Mouse (Mus musculus): ENCODE results near the gene Klhl22. TPM values are rescaled to one million over a fixed set of nuclear protein-coding genes. Genes with fewer than 3 reads are reported as not detected.

Gene Klhl22
- polyA plus RNA-seq, 1 experiment from 2014 or later: 53.4 TPM

GRCm38 (mm10) chr16:17804449-17804912 lies 45.1 kb downstream of the Klhl22 start:
- H3K27ac ChIP-seq: no peak overlapping the region
- H3K4me3 ChIP-seq: peak overlapping the region; percentile 38
- H3K4me2 ChIP-seq: peak overlapping the region; percentile 63
- H3K9ac ChIP-seq: peak overlapping the region; percentile 38
- WGBS: under 1% methylated on average over 33 of the region's 33 CpGs
- no peaks in the 10 kb centered on the region for H3K9me3 ChIP-seq (replicated peaks)
- ATAC-seq: no peak
- H3K27me3 ChIP-seq: peaks cover 86% of the 10 kb centered on the region
- no peaks in the 10 kb centered on the region for H3K36me3 ChIP-seq (ENCODE audit: poor library complexity, severe bottlenecking)
- H3K4me1 ChIP-seq: peaks cover 45% of the 10 kb centered on the region

GRCm38 (mm10) chr16:17804982-17805381 lies 45.6 kb downstream of the Klhl22 start:
- no peaks in the 10 kb centered on the region for H3K36me3 ChIP-seq (ENCODE audit: poor library complexity, severe bottlenecking)
- no peak overlapping the region for H3K27ac ChIP-seq
- H3K4me2 ChIP-seq: peak overlapping the region; percentile 63
- H3K9ac ChIP-seq: 0 out of 2 replicates have a peak overlapping the region, but pooled peaks have one; percentile 38
- no peaks in the 10 kb centered on the region for H3K9me3 ChIP-seq (replicated peaks)
- ATAC-seq: no peak
- peaks cover 50% of the 10 kb centered on the region for H3K4me1 ChIP-seq
- H3K27me3 ChIP-seq: peaks cover 83% of the 10 kb centered on the region
- H3K4me3 ChIP-seq: peak overlapping the region; percentile 38
- WGBS: 7% methylated on average over 7 of the region's 7 CpGs

GRCm38 (mm10) chr16:17806581-17807191 lies 47.3 kb downstream of the Klhl22 start:
- Histone ChIP-seq H3K27ac (peak overlapping the region; percentile 77), H3K9me3 (replicated peaks) (no peaks in the 10 kb centered on the region), H3K27me3 (peaks cover 79% of the 10 kb centered on the region), H3K36me3 (ENCODE audit: poor library complexity, severe bottlenecking) (no peaks in the 10 kb centered on the region), H3K4me1 (peaks cover 50% of the 10 kb centered on the region), H3K4me3 (peak overlapping the region; percentile 65), H3K4me2 (peak overlapping the region; percentile 97), H3K9ac (peak overlapping the region; percentile 92)
- peak; percentile 54 for ATAC-seq
- WGBS: under 1% methylated on average over 46 of the region's 50 CpGs

GRCm38 (mm10) chr16:17807192-17808009 lies 48.0 kb downstream of the Klhl22 start:
- H3K4me1 ChIP-seq: peaks cover 47% of the 10 kb centered on the region
- H3K27me3 ChIP-seq: peaks cover 73% of the 10 kb centered on the region

GRCm38 (mm10) chr16:17809125-17809524 lies 49.7 kb downstream of the Klhl22 start:
- Histone ChIP-seq H3K9ac (no peak overlapping the region), H3K4me3 (no peak overlapping the region), H3K27ac (no peak overlapping the region), H3K4me2 (no peak overlapping the region), H3K4me1 (peaks cover 30% of the 10 kb centered on the region), H3K27me3 (peaks cover 73% of the 10 kb centered on the region), H3K9me3 (replicated peaks) (no peaks in the 10 kb centered on the region), H3K36me3 (ENCODE audit: poor library complexity, severe bottlenecking) (no peaks in the 10 kb centered on the region)
- ATAC-seq: no peak
- WGBS: 89% methylated on average over 4 of the region's 4 CpGs

More at GRCm38 (mm10) chr16:17807192-17808009, 48.0 kb downstream of the Klhl22 start:
- Histone ChIP-seq H3K4me3 (peak overlapping the region; percentile 65), H3K36me3 (ENCODE audit: poor library complexity, severe bottlenecking) (no peaks in the 10 kb centered on the region), H3K4me2 (peak overlapping the region; percentile 97), H3K27ac (peak overlapping the region; percentile 77), H3K9me3 (replicated peaks) (no peaks in the 10 kb centered on the region), H3K9ac (peak overlapping the region; percentile 92)
- peak; percentile 92 for ATAC-seq
- WGBS: 2% methylated on average over 73 of the region's 73 CpGs

GRCm38 (mm10) chr16:17809711-17810110 lies 50.3 kb downstream of the Klhl22 start:
- Histone ChIP-seq H3K9ac (no peak overlapping the region), H3K27me3 (peaks cover 72% of the 10 kb centered on the region), H3K4me2 (no peak overlapping the region), H3K4me3 (no peak overlapping the region), H3K27ac (no peak overlapping the region), H3K36me3 (ENCODE audit: poor library complexity, severe bottlenecking) (no peaks in the 10 kb centered on the region), H3K9me3 (replicated peaks) (no peaks in the 10 kb centered on the region), H3K4me1 (peaks cover 24% of the 10 kb centered on the region)
- ATAC-seq: no peak
- 25% methylated on average over 7 of the region's 7 CpGs for WGBS

GRCm38 (mm10) chr16:17812120-17812519 lies 52.7 kb downstream of the Klhl22 start:
- Histone ChIP-seq H3K27me3 (peaks cover 62% of the 10 kb centered on the region), H3K36me3 (ENCODE audit: poor library complexity, severe bottlenecking) (no peaks in the 10 kb centered on the region), H3K9me3 (replicated peaks) (no peaks in the 10 kb centered on the region), H3K4me1 (peaks cover 20% of the 10 kb centered on the region), H3K27ac (no peak overlapping the region), H3K4me2 (no peak overlapping the region), H3K9ac (no peak overlapping the region), H3K4me3 (no peak overlapping the region)
- 7% methylated on average over 5 of the region's 5 CpGs for WGBS
- no peak for ATAC-seq

- no peaks in the 10 kb centered on the region for H3K36me3 ChIP-seq (ENCODE audit: poor library complexity, severe bottlenecking)
- 59% methylated on average over 4 of the region's 4 CpGs for WGBS
- peaks cover 18% of the 10 kb centered on the region for H3K4me1 ChIP-seq
- no peaks in the 10 kb centered on the region for H3K9me3 ChIP-seq (replicated peaks)
- H3K27ac ChIP-seq: no peak overlapping the region
- peaks cover 62% of the 10 kb centered on the region for H3K27me3 ChIP-seq
- H3K4me2 ChIP-seq: no peak overlapping the region
- no peak overlapping the region for H3K4me3 ChIP-seq
- H3K9ac ChIP-seq: no peak overlapping the region
- no peak for ATAC-seq
Measured at GRCm38 (mm10) chr16:17813173-17813572, 53.8 kb downstream of the Klhl22 start.

- H3K27ac ChIP-seq: peak overlapping the region; percentile 44; the same call in 1 of the 2 replicates
Measured at GRCm38 (mm10) chr16:17815411-17816402, 56.3 kb downstream of the Klhl22 start.

GRCm38 (mm10) chr16:17816528-17816927 lies 57.1 kb downstream of the Klhl22 start:
- WGBS: 75% methylated on average over 8 of the region's 8 CpGs
- Histone ChIP-seq H3K27ac (no peak overlapping the region), H3K4me3 (no peak overlapping the region), H3K36me3 (ENCODE audit: poor library complexity, severe bottlenecking) (no peaks in the 10 kb centered on the region), H3K4me1 (peaks cover 8% of the 10 kb centered on the region; the same call in 1 of the 2 replicates), H3K4me2 (no peak overlapping the region), H3K9me3 (replicated peaks) (no peaks in the 10 kb centered on the region), H3K9ac (no peak overlapping the region), H3K27me3 (peaks cover 51% of the 10 kb centered on the region)
- ATAC-seq: no peak

More at GRCm38 (mm10) chr16:17815411-17816402, 56.3 kb downstream of the Klhl22 start:
- Histone ChIP-seq H3K9ac (peak overlapping the region; percentile 75), H3K9me3 (replicated peaks) (no peaks in the 10 kb centered on the region), H3K4me3 (peak overlapping the region; percentile 53), H3K36me3 (ENCODE audit: poor library complexity, severe bottlenecking) (no peaks in the 10 kb centered on the region), H3K27me3 (peaks cover 52% of the 10 kb centered on the region), H3K4me1 (peaks cover 8% of the 10 kb centered on the region; the same call in 1 of the 2 replicates), H3K4me2 (peak overlapping the region; percentile 85)
- under 1% methylated on average over 63 of the region's 63 CpGs for WGBS
- peak; percentile 91 for ATAC-seq

- H3K27ac ChIP-seq: no peak overlapping the region
- no peak for ATAC-seq
- no peaks in the 10 kb centered on the region for H3K9me3 ChIP-seq (replicated peaks)
- no peak overlapping the region for H3K9ac ChIP-seq
- whole genome bisulfite sequencing: 80% methylated on average over 2 of the region's 2 CpGs
- H3K4me2 ChIP-seq: no peak overlapping the region
- H3K4me1 ChIP-seq: no peaks in the 10 kb centered on the region
- H3K27me3 ChIP-seq: peaks cover 41% of the 10 kb centered on the region
- H3K36me3 ChIP-seq (ENCODE audit: poor library complexity, severe bottlenecking): no peaks in the 10 kb centered on the region
- no peak overlapping the region for H3K4me3 ChIP-seq
Measured at GRCm38 (mm10) chr16:17826500-17826899, 67.1 kb downstream of the Klhl22 start.

Measured in forebrain, embryonic 13.5 days (tissue).